Mouse (Mus musculus) cerebellum, adult 2 months (tissue): Measurements from ENCODE around the gene Zfhx3.

Experiments used
- CTCF ChIP-seq: fragments of 200-500 bp; IDR thresholded peaks from 2 replicates; pipeline ENCODE4 v1.5.1; 2011; ENCODE audit warnings: low read depth, mild to moderate bottlenecking, control low read depth, low read length, moderate library complexity, borderline replicate concordance; ENCODE audit not compliant: insufficient read depth
- POLR2A ChIP-seq: fragments of 200-500 bp; IDR thresholded peaks from 2 replicates; pipeline ENCODE4 v1.6.1; 2011; ENCODE audit warnings: low read length, control low read depth, borderline replicate concordance; ENCODE audit not compliant: insufficient read depth

DNA sequence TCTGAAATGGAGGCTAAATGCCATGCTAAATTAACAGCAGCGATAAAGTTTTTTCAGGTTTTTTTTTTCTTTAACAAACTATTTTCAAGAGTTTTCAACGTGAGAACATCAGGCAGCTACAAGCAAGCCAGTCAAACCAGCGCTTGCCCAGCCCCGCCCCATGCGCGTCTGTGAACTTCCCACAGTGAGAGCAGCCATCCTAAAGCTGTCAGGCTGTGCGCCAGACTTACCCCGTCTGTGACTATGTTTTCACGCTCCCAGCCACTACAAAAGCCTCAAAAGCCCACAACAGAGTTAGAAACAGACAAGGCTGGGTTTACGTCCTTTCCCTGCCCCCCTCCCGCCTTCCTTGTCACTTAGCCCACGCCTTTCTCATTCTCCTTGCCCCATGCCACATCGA is 989.4 kb downstream of the Zfhx3 start:
- TF ChIP-seq CTCF (no peak), POLR2A (no peak)
